Mouse (Mus musculus): ENCODE results near the gene Bcl2l12. TPM values are rescaled to one million over a fixed set of nuclear protein-coding genes. Genes with fewer than 3 reads are reported as not detected.
A peak's percentile ranks its signal among the peaks of the same experiment; 100 is the strongest.
"Not testable (repeated sequence)": the region's sequence is repeated elsewhere in the genome, so short reads cannot be mapped to it uniquely, and the experiment has no call there.

Bcl2l12 gene
- total RNA-seq (2022): 10 to 100 TPM in 3 of 4 experiments, 1 to 10 TPM in 1; 8.6 to 13.5 (median 11.0) TPM

GRCm38 (mm10) chr7:44998501-44998955, at the start of gene Bcl2l12:
Bcl2l12 (minus strand) TSS chr7:44998712.
- no peak for DNase-seq (ENCODE audit: low spot score)

- DNase-seq (ENCODE audit: low spot score): no peak
Measured at GRCm38 (mm10) chr7:45047491-45047890, 49.0 kb upstream of the Bcl2l12 start.

DNA sequence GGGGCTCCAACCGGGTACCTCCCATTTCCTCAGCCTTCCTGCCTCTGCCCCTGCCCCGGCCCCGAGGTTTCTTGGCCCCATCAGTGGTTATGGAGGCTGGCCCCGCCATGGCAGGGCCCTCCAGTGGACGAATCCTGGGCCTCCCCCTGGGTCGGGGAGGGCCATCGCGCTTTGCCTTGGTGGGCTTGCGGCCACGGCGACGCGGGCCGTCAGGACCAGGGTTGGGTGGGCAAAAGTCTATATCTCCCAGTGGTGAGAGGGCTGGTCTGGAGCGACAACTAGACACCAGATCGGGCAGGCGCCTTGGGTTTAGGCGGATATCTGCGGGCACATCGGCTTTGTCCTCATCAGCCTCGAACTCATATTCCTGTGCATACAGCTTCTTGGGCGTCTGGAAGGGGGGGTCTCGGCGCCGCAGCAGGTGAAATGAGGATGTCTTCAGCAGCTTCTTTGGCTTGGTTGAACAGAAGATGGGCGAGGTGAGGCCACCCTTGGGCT, 48.4 kb upstream of the Bcl2l12 start:
- DNase-seq (ENCODE audit: low spot score): no peak

DNA sequence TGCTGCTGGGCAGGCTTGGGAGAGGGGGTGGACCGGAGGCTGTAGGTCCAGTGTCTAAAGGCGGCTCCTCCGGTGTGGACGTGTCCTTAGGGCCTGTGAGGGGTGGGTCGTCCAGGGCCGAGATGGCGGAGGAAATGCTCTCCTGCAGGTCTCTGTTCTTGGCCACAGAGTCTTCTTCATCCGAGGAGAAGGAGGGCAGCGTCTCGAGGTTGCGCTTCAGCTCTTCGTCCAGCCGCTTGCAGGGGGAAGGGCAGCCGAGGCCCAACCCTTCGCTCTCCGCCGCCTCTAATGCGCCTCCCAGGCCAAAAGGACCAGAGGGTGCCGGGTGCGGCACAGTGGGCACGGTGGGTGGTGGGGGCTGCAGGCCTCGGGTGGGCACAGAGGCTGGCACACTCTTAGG, 47.2 kb upstream of the Bcl2l12 start:
- no peak for DNase-seq (ENCODE audit: low spot score)

- no peak for DNase-seq (ENCODE audit: low spot score)
Measured at GRCm38 (mm10) chr7:45043307-45043706, 44.8 kb upstream of the Bcl2l12 start.

GRCm38 (mm10) chr7:45040851-45041250, 42.3 kb upstream of the Bcl2l12 start:
- no peak for DNase-seq (ENCODE audit: low spot score)

DNA sequence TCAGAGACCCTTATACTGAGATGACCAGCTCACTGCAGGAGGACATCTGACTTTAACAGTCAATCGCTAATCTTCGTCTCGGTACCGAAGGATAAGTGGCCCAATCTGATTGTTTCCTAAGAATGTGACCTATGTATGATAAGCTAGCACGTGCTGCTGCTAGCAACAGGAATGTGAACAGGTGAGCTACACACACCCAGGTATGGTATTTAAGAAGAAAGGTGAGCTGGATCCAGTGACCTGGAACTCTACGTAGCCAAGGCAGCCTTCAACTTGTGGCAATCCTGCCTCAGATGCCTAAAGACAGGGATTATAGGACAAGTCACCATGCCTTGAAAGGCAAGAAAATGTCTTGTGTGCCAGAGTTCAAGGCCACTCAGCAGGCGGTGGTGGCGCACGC, 39.9 kb upstream of the Bcl2l12 start:
- DNase-seq (ENCODE audit: low spot score): no peak

GRCm38 (mm10) chr7:45037720-45038361, 39.3 kb upstream of the Bcl2l12 start:
- DNase-seq (ENCODE audit: low spot score): no peak

- no peak for DNase-seq (ENCODE audit: low spot score)
Measured at GRCm38 (mm10) chr7:45036702-45037101, 38.2 kb upstream of the Bcl2l12 start.

DNA sequence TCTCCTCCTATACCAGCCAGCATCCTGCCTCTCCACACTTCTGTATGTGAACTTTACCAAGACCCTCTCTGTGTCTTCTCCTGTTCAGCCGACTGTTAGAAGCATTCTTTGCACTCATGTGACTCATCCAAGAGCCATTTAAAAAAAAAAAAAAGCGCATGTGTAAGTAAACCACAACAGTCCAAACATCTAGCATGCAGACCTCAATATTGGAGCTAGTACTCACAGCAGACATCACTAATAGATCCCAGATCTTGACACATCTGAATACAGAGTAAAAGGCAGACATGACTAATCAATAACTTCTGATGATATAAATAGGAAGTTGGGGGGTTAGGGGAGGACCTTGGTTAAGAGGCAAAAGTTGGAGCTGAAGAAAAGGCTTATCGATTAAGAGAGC, 37.1 kb upstream of the Bcl2l12 start:
- no peak for DNase-seq (ENCODE audit: low spot score)

DNA sequence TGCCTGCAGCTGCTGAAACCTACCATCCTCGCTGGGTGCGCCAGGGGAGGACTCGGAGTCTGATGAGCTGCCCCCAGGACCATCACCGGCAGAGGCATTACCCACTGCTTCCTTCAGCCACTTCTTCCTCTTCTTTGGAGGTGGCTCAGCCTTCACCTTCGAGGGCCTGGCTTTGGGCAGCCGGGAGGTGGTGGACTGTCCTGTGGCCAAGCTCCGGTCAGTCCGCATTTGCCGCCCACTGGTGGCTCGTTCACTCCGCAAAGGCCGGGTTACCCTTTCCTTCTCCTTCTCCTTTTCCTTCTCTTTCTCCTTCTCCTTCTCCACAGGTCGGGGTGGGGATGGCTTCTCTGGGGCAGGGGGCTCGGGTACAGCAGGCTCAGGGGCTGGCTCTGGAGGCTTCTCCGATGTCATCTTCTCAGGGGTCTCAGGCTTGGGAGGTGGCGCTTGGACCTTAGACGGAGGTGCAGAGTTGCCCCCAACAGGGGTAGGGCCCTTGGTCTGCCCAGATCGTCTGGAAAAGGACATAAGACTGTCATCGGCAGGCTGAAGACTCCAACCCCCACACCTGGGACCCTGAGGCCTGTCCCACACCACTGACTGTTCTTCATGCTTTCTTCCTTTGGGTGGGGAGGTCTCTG, 35.3 kb upstream of the Bcl2l12 start:
- no peak for DNase-seq (ENCODE audit: low spot score)

GRCm38 (mm10) chr7:45030857-45031256, 32.3 kb upstream of the Bcl2l12 start:
- DNase-seq (ENCODE audit: low spot score): no peak

DNA sequence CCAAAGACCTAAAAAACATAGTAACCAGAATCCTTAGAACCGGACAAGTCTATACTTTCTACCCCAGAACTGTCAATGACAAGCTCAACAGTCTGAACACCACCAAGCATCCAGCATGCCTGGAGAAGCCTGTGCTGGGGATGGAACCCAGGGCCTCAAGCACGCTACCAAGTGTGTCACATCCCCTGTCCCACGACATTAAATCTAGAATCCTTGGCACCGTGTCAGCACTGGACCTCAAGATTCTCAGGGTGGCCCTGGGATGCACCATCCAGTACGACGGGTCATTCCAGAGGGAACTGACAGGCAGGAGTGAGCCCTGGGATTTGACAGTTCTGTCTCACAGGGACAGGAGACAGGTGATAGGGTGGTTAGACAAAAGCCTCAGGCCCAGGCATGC, 31.5 kb upstream of the Bcl2l12 start:
- no peak for DNase-seq (ENCODE audit: low spot score)

DNA sequence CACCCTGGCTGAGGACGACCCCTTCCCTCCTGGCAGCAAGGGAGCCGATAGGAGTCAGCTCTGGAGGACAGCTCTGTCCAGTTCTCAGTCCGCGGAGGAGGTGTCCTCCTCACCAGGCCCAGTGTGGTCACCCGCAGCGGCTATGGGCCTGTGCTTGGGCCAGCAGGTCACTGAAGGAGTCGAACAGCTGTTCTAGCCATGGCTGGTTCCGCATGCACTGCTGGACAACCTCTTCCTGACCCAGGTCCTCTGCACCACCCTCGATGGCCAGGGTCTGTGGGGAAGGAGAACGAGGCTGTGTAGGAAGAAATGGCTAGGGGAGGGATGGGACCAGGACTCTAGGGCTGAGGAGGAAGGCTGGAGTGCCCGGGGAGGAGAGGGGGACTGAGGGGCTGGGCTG, 29.8 kb upstream of the Bcl2l12 start:
- DNase-seq (ENCODE audit: low spot score): no peak

DNA sequence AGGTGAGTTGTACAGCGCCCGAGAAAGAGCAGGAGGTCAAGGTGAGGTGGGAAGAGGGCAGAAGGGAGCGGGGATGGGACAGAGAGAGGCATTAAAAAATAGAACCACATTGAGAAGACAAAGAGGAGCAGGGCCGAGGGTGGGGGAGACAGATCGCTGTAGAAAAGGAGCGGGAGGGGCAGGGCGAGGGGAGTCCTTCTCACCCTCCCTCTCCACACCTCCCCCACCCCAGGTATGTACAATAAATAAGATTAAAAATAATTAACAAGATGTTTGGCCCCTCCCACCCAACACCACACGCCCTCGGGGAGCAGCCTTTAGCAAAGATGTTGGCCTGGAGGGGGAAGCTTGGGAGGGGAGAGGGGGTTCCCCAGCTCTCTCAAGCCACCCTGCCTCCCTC, 29.2 kb upstream of the Bcl2l12 start:
- no peak for DNase-seq (ENCODE audit: low spot score)

- no peak for DNase-seq (ENCODE audit: low spot score)
Measured at GRCm38 (mm10) chr7:45026256-45026655, 27.7 kb upstream of the Bcl2l12 start.

DNA sequence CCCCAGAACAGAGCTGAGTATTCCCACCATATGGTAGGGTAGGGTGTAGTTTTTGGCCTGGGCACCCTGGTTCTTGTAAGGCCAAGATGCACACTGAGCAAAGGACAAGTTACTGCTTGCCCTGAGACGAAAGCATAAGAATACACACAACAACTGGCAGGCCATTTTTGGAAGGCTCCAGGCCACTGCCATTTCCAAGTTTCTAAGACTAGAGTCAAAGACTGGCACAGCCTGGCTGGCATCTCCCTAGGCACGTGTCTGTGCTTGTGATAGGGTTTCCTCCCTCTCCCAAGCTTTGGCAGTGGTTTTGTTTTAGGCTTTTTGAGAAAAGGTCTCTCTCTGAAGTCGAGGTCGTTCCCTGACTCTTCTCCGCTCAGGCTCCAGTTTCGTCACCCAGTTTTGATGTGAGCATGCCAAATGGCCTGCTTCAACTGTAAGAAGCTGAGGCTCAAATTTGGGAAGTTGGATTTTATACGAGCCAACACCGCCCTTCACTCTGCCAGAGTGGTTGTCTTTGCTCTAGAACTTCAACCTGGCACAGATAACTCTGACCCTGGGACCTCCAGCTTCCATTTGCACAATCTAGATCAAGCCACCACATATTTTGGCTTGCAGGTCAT, 27.2 kb upstream of the Bcl2l12 start:
- no peak for DNase-seq (ENCODE audit: low spot score)

DNA sequence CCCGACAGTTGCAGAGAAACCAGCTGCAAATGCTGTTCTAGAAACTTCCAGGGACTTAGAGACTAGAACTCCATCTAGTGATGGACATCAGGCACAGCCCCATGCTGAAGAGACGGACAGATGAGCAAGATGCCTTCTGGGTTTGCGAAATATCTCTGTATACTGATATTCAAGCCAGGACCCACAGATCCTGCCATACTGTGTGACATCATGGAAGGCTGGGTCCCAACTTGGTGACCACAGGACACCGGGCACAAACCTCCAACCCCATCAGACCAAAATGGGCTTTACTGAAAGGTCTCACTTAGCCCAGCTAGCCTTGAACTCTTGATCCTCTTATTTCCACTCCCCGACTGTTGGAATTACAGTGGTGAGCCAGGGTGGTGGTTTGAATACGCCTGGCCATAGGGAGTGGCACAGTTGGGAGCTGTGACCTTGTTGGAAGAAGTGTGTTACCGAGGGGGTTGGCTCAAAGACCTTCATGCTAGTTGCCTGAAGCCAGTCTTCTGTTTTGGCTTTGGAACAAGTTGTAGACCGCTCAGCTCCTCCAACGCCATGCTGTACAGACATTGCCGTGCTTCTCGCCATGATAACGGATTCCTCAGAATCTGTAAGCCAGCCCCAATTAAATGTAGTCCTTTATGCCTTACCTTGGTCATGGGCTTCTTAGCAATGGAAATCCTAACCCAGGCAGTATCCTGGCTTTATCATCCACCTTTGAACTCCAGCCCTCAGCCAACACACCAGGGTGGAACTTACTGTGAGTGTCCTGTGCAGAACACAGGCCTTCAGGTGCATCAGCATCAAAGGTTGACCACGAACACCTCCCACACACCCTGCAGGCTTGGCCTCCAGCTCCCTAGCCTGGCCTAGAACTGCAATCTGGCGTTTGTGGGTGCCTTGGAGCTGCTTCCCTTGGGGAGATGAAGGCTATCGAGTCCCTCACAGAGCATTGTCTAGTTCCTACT, 26.1 kb upstream of the Bcl2l12 start:
- DNase-seq (ENCODE audit: low spot score): no peak

DNA sequence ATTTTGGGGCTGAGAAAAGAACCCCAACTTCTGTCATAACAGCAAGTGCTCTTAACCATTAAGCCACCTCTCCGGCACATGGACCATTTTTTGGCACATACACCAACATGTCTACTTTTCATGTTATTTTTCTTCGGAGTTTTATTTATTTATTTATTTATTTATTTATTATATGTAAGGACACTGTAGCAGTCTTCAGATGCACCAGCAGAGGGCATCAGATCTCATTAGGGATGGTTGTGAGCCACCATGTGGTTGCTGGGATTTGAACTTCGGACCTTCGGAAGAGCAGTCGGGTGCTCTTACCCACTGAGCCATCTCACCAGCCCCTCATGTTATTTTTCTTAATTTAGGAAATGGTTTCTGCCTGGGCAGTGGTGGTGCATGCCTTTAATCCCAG, 25.2 kb upstream of the Bcl2l12 start:
- not testable (repeated sequence) for DNase-seq (ENCODE audit: low spot score)

- no peak for DNase-seq (ENCODE audit: low spot score)
Measured at GRCm38 (mm10) chr7:45020225-45020624, 21.7 kb upstream of the Bcl2l12 start.

GRCm38 (mm10) chr7:45019031-45019571, 20.6 kb upstream of the Bcl2l12 start:
- peak; percentile 91 for DNase-seq (ENCODE audit: low spot score)

Measured in heart, adult 8-10 months (tissue).